Mouse (Mus musculus) liver, embryonic 14.5 days (tissue): ENCODE results near the gene Efna5.

Source experiments
- CTCF ChIP-seq: IDR thresholded peaks from 2 replicates; pipeline ENCODE4 v1.5.1; 2016; ENCODE audit warnings: antibody characterized with exemption, low read depth, control low read depth
- EP300 ChIP-seq: IDR thresholded peaks from 2 replicates; pipeline ENCODE4 v1.6.1; 2016; ENCODE audit warnings: antibody characterized with exemption, low read depth

DNA sequence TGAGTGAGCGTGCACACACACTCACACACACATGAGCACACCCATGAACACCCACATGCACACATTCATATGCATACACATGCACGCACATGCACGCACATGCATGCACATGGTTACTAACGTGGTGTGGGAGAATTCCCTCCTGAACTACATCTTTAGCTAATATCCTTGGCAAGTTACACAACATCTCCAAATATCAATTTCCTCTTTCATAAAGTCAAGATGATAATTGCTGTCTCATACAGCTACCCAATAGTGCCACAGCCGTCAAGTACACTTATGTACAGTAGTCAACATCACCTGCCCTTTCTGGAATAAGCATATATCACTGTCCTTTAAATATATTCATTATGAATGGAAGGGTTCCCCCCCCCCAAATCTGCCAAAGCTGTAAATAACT lies 61.2 kb downstream of the Efna5 start:
- TF ChIP-seq EP300, result no peak
- no peak for TF ChIP-seq CTCF
